Comparison of ENCODE assay signal across 8 mouse cellular contexts in genomic region chr11:60559342-60559741, GRCm38 (mm10). TPM values are rescaled to one million over a fixed set of nuclear protein-coding genes. Genes with fewer than 3 reads are reported as not detected.
DNase-seq lines count a peak whose midpoint lies in the region; ATAC-seq and TF ChIP-seq lines count a peak whose summit lies in the region.

No protein-coding gene starts in this region.

- no peak overlapping the region for H3K4me3 ChIP-seq in cortical plate, adult 2 months (ENCODE audit: insufficient read depth, low read length)

- DNase-seq in ZHBTc4 (ENCODE audit: low read depth, low spot score): peak; percentile 84
- peak; percentile 38 to 63 for DNase-seq in gastrocnemius, postnatal 4 days (ENCODE audit: low spot score in 2 of 2)
- DNase-seq in kidney, postnatal 4 days: peak; percentile 77 to 80
- peak; percentile 78 for DNase-seq in lung, postnatal 10 days
- DNase-seq in right cerebral cortex, postnatal 14 days: peak; percentile 62
- no peak for DNase-seq in Muller cell, postnatal 12 days (ENCODE audit: inconsistent ontology term)

- no peaks in the 10 kb centered on the region for H3K4me1 ChIP-seq in cortical plate, adult 2 months (ENCODE audit: control insufficient read depth, insufficient read depth, low read length)

- peak; percentile 92 for TF ChIP-seq CTCF in cortical plate, adult 2 months (IDR thresholded peaks at IDR 0.05; ENCODE audit: extremely low read depth, insufficient read depth, low read length)

- no peak overlapping the region for H3K27ac ChIP-seq in cortical plate, adult 2 months (ENCODE audit: insufficient read depth, low read length)

- ATAC-seq in CD4-positive, CD25-positive, alpha-beta regulatory T cell, adult 4 months: peak; percentile 66

- no peak for TF ChIP-seq POLR2A in cortical plate, adult 2 months (IDR thresholded peaks at IDR 0.05; ENCODE audit: extremely low read depth, insufficient read depth, low read length)

RNA-seq across cellular contexts. Expression of gene Alkbh5, which starts 23.2 kb away (rescaled TPM):
- 10 to 100 TPM; 22.1 to 38.0 TPM for polyA plus RNA-seq in CD4-positive, CD25-positive, alpha-beta regulatory T cell, adult 4 months (2017; shearing (Covaris generic))
- polyA plus RNA-seq in cortical plate, adult 2 months (2012; rRNA removed): 21.0 and 21.3 TPM in 2 replicates
- 10 to 100 TPM; 70.0 to 74.3 TPM for total RNA-seq in gastrocnemius, postnatal 4 days (2021)
